Mouse (Mus musculus): ENCODE results near the gene Syne3. TPM values are rescaled to one million over a fixed set of nuclear protein-coding genes. Genes with fewer than 3 reads are reported as not detected.

Gene Syne3
- total and polyA plus RNA-seq, 3 experiments, result 4.9 to 10.7 TPM; not detected in 1

DNA sequence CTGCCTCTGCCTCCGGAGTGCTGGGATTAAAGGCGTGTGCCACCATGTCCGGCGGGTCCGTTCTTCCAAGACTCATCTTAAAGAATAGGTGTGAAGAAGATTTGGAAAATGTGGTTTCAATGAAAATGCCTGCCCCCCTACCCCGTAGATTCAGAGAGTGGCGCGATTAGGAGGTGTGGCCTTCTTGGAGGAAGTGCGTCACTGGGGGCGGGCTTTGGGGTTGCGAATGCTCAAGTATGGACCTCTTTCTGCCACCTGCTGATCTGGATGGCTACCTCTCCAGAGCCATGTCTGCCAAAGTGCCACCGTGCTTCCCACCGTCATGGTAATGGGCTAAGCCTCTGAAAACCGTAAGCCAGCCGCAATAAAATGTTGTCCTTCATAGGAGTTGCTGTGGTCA lies 44.4 kb upstream of the Syne3 start:
- Histone ChIP-seq H3K9me3 (replicated peaks; ENCODE audit: insufficient read depth, low read length) (no peaks in the 10 kb centered on the region), H3K27ac (ENCODE audit: control insufficient read depth, low read depth, low read length) (no peak overlapping the region), H3K9ac (ENCODE audit: control insufficient read depth, low read depth, low read length, poor library complexity, severe bottlenecking) (no peak overlapping the region), H3K79me2 (ENCODE audit: control insufficient read depth, insufficient read depth, low read length, poor library complexity) (no peaks in the 10 kb centered on the region), H3K27me3 (ENCODE audit: control insufficient read depth in 1 of 2, insufficient read depth in 2 of 2, low read length in 2 of 2) (no peaks in the 10 kb centered on the region), H3K4me3 (ENCODE audit: control insufficient read depth in 1 of 2, insufficient read depth in 1 of 2, low read depth in 2 of 2, low read length in 2 of 2) (no peak overlapping the region), H3K4me1 (ENCODE audit: control insufficient read depth in 1 of 2, insufficient read depth in 2 of 2, low read length in 2 of 2) (no peaks in the 10 kb centered on the region), H3K36me3 (ENCODE audit: control insufficient read depth in 1 of 2, insufficient read depth in 2 of 2, low read length in 2 of 2) (no peaks in the 10 kb centered on the region)
- no peak for DNase-seq (ENCODE audit: low read depth, low spot score)
- no peak for TF ChIP-seq NELFE (IDR thresholded peaks at IDR 0.05; ENCODE audit: low read depth, low read length)
- no peak for TF ChIP-seq SIN3A (IDR thresholded peaks at IDR 0.05; ENCODE audit: low read length)
- no peak for TF ChIP-seq RAD21 (IDR thresholded peaks at IDR 0.05; ENCODE audit: low read depth, low read length)
- TF ChIP-seq POLR2AphosphoS5 (IDR thresholded peaks at IDR 0.05; ENCODE audit: borderline replicate concordance, low read depth, low read length), result no peak
- no peak for TF ChIP-seq MAZ (IDR thresholded peaks at IDR 0.05; ENCODE audit: low read depth, low read length)
- TF ChIP-seq ZNF384 (IDR thresholded peaks at IDR 0.05; ENCODE audit: low read depth, low read length), result no peak
- no peak for TF ChIP-seq MEF2A (IDR thresholded peaks at IDR 0.05; ENCODE audit: extremely low read depth, insufficient replicate concordance, low read depth, low read length, poor library complexity, severe bottlenecking)
- TF ChIP-seq ZKSCAN1 (IDR thresholded peaks at IDR 0.05; ENCODE audit: low read depth, low read length), result no peak
- no peak for TF ChIP-seq JUND (IDR thresholded peaks at IDR 0.05; ENCODE audit: low read depth, low read length)
- no peak for TF ChIP-seq ELF1 (IDR thresholded peaks at IDR 0.05; ENCODE audit: low read depth, low read length)
- TF ChIP-seq ZMIZ1 (IDR thresholded peaks at IDR 0.05; ENCODE audit: low read depth, low read length), result no peak
- TF ChIP-seq POLR2AphosphoS2 (IDR thresholded peaks at IDR 0.05; ENCODE audit: low read length), result no peak
- TF ChIP-seq ZC3H11A (IDR thresholded peaks at IDR 0.05; ENCODE audit: low read depth, low read length), result no peak
- TF ChIP-seq TBP (IDR thresholded peaks at IDR 0.05; ENCODE audit: low read depth, low read length), result no peak
- no peak for TF ChIP-seq EP300 (IDR thresholded peaks at IDR 0.05; ENCODE audit: low read depth in 1 of 2, low read length in 2 of 2)

DNA sequence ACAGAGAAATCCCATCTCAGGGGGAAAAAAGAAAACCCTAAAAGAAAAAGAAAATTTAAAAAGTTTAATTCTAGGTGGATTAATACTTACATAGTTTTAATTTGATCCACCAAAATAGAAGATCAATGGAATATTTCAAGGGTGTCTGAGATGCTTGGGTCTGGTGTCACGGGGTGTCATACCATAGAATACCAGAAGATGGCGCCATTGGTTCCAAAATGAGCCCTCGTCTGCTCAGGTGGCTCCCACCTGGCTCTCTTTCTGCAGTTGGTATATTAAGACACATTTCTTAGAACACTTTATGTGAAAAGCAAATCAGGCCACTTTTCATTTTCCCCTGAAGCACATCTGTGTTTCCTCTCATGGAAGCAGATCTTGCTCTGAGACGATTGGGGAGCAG lies 41.3 kb upstream of the Syne3 start:
- no peaks in the 10 kb centered on the region for H3K36me3 ChIP-seq (ENCODE audit: control insufficient read depth in 1 of 2, insufficient read depth in 2 of 2, low read length in 2 of 2)
- no peaks in the 10 kb centered on the region for H3K4me1 ChIP-seq (ENCODE audit: control insufficient read depth in 1 of 2, insufficient read depth in 2 of 2, low read length in 2 of 2)
- TF ChIP-seq CTCF (IDR thresholded peaks at IDR 0.05 in 2 of 3, conservative IDR thresholded peaks at IDR 0.05 in 1 of 3; ENCODE audit: control insufficient read depth in 1 of 3, insufficient read depth in 1 of 3, low read depth in 2 of 3, low read length in 3 of 3, poor library complexity in 1 of 3, severe bottlenecking in 1 of 3), result peak; percentile 73 to 81 (median 81)
- peak; percentile 67 for TF ChIP-seq ZC3H11A (IDR thresholded peaks at IDR 0.05; ENCODE audit: low read depth, low read length)
- TF ChIP-seq MAZ (IDR thresholded peaks at IDR 0.05; ENCODE audit: low read depth, low read length), result no peak
- peak; percentile 85 for TF ChIP-seq RAD21 (IDR thresholded peaks at IDR 0.05; ENCODE audit: low read depth, low read length)
- TF ChIP-seq SMC3 (IDR thresholded peaks at IDR 0.05; ENCODE audit: low read depth, low read length), result peak; percentile 73
- DNase-seq (ENCODE audit: low read depth, low spot score), result peak; percentile 64
- no peaks in the 10 kb centered on the region for H3K27me3 ChIP-seq (ENCODE audit: control insufficient read depth in 1 of 2, insufficient read depth in 2 of 2, low read length in 2 of 2)
- H3K9me3 ChIP-seq (replicated peaks; ENCODE audit: insufficient read depth, low read length), result no peaks in the 10 kb centered on the region
- no peak overlapping the region for H3K27ac ChIP-seq (ENCODE audit: control insufficient read depth, low read depth, low read length)
- no peak overlapping the region for H3K9ac ChIP-seq (ENCODE audit: control insufficient read depth, low read depth, low read length, poor library complexity, severe bottlenecking)
- H3K79me2 ChIP-seq (ENCODE audit: control insufficient read depth, insufficient read depth, low read length, poor library complexity), result no peaks in the 10 kb centered on the region
- H3K4me3 ChIP-seq (ENCODE audit: control insufficient read depth in 1 of 2, insufficient read depth in 1 of 2, low read depth in 2 of 2, low read length in 2 of 2), result no peak overlapping the region
